Mouse (Mus musculus): ENCODE data around the gene Fbxl21. TPM values are rescaled to one million over a fixed set of nuclear protein-coding genes. Genes with fewer than 3 reads are reported as not detected.

The Fbxl21 gene
- 3.9 and 4.2 TPM in 2 replicates for polyA plus RNA-seq (2015; fragmentation: Nextera tagmentation; extraction: Ambion mirVana)

DNA sequence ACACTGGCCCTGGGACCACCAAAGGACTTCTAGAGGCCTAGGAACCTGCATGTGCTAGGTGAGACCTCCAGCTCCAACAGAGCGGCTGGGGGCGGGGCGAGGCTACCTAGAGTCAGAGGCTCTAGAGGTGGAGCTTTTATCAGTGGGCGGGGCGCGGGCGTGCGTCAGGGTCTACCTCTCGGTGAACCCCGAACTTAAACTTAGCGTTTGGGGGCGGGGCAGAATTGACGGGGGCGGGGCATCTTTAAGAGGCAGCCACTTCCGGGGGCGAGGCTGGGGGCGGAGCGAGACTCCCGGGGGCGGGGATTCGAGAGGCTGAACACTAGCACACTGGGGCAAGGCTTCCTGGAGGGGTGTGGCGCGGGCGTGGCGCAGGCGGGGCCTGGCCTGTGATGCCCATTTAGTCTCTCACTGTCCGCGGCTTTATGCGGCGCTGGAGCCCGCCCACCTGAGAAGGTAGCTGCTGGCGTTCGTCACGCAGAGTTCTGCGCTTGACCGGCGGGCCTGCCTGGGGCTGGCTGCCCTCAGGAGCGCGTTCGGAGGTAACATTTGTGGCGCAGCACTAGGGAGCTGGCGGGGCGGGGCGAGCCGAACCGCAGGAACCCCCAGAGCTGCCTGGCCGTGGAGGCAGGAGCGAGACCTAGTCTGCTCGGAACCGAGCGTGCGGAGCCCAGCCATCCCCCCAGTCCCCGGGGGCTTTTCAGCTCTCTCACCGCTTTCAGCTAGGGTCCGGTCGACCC lies at the start of gene Fbxl21:
Gene Fbxl21, plus strand, starts transcription at position 392 of the 740 bp plus-strand sequence.
- under 1% methylated on average over 53 of the region's 56 CpGs for WGBS
- no peaks in the 10 kb centered on the region for H3K4me1 ChIP-seq (replicated peaks)
- peak within 1 kb of the TSS; percentile 93 for H3K4me2 ChIP-seq
- ATAC-seq (ENCODE audit: low read depth): peak; percentile 99
- H3K4me3 ChIP-seq: peak within 1 kb of the TSS; percentile 73
- H3K9ac ChIP-seq: peak within 1 kb of the TSS; percentile 78
- H3K27me3 ChIP-seq: no peaks in the 10 kb centered on the region
- no peaks in the 10 kb centered on the region for H3K9me3 ChIP-seq
- H3K36me3 ChIP-seq: no peaks in the 10 kb centered on the region
- H3K27ac ChIP-seq (replicated peaks): no peak within 1 kb of the TSS; the same call in 1 of the 2 replicates

DNA sequence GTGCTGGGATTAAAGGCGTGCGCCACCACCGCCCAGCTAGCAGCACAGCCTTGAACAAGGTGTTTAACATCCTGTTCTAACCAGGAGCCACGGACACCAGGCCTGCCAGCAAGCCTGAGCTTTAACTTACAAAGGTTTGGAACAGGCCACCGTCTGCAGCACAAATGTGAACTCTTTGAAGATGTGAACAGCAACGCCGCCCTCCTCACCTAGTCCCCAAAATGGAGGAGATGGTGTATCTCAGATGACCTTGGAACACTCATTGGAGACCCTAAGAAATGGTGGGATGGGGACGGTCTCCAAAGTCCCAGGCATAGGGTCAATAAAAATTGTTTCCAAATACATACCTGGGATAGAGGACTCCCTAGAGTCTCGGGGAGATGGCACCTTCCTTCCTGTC lies 49.6 kb upstream of the Fbxl21 start:
- no peaks in the 10 kb centered on the region; the same call in 1 of the 2 replicates for H3K27me3 ChIP-seq
- no peaks in the 10 kb centered on the region for H3K36me3 ChIP-seq
- no peak overlapping the region for H3K9ac ChIP-seq
- H3K27ac ChIP-seq (replicated peaks): no peak overlapping the region
- no peak overlapping the region for H3K4me3 ChIP-seq
- 0 out of 2 replicates have a peak, but pooled peaks cover 7% of the 10 kb centered on the region for H3K4me1 ChIP-seq (replicated peaks)
- H3K9me3 ChIP-seq: no peaks in the 10 kb centered on the region
- H3K4me2 ChIP-seq: no peak overlapping the region
- WGBS: 92% methylated on average over 9 of the region's 9 CpGs
- no peak for ATAC-seq (ENCODE audit: low read depth)

DNA sequence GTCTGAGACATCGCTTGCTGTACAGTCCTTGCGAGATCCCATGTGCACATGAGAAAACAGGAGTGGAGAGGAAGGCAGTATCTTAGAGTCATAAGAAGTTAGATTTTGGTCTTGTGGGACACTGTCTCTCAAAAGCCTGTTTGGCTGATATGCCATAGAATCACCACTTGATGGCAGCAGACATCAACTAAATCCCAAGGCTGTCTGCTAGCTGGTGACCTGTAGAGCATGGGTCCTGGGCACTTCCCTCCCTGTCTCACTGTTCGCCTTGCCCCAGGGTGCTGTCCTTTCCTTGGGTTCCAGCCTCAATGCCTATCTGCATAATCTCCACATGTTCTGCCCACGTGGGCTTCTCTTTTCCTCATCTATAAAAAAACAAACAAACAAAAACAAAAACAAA lies 46.9 kb upstream of the Fbxl21 start:
- Histone ChIP-seq H3K4me1 (replicated peaks) (0 out of 2 replicates have a peak, but pooled peaks cover 7% of the 10 kb centered on the region), H3K27me3 (no peaks in the 10 kb centered on the region), H3K9ac (no peak overlapping the region), H3K27ac (replicated peaks) (no peak overlapping the region), H3K4me3 (no peak overlapping the region), H3K36me3 (no peaks in the 10 kb centered on the region), H3K9me3 (no peaks in the 10 kb centered on the region), H3K4me2 (no peak overlapping the region; the same call in 1 of the 2 replicates)
- WGBS: 25% methylated on average over 4 of the region's 4 CpGs
- ATAC-seq (ENCODE audit: low read depth): peak; percentile 74

DNA sequence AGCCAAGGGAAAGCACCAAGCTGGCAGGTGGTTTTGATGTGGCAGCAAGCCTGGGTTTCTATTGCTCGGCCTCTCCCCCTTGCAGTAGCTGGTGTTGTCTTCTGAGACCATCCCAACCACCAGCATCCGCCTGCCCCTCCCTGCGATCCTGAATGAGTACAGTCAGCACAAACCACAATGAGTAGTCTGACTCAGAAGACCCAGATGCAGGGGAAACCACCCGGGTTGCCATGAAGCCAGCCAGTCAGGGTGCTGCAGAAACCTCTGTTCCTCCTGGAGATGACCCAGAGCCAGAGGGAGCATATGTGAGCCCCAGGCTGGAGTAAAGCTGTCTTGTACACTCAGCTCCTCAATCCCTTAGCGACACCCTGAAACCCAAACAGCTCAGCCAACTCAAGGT lies 45.5 kb upstream of the Fbxl21 start:
- Histone ChIP-seq H3K4me2 (no peak overlapping the region), H3K9me3 (no peaks in the 10 kb centered on the region), H3K4me1 (replicated peaks) (no peaks in the 10 kb centered on the region), H3K9ac (no peak overlapping the region), H3K36me3 (no peaks in the 10 kb centered on the region), H3K27me3 (no peaks in the 10 kb centered on the region), H3K27ac (replicated peaks) (no peak overlapping the region), H3K4me3 (no peak overlapping the region)
- no peak for ATAC-seq (ENCODE audit: low read depth)
- 73% methylated on average over 5 of the region's 5 CpGs for WGBS

DNA sequence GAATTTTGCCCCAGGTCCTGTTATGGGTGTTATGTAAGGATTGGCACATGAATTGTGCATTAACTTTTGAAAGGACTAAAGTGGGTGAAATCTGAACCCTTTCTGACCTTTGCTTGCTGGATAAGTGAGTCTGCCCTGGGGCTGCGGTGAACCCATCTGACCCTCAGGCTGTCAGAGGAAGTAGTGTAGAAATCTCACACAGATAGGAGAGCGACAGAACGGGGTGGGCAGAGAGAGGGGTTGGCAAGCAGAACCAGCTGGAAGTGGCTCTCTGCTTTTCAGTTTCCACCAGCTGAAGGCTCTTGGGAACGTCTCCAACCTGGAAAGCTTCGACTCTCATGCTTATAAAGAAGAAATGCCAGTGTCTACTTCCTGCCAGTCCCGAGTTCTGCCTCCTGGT lies 45.0 kb upstream of the Fbxl21 start:
- no peak for ATAC-seq (ENCODE audit: low read depth)
- H3K9ac ChIP-seq: no peak overlapping the region
- no peaks in the 10 kb centered on the region for H3K36me3 ChIP-seq
- H3K9me3 ChIP-seq: no peaks in the 10 kb centered on the region
- no peak overlapping the region for H3K4me3 ChIP-seq
- H3K27me3 ChIP-seq: no peaks in the 10 kb centered on the region
- no peak overlapping the region for H3K4me2 ChIP-seq
- H3K27ac ChIP-seq (replicated peaks): no peak overlapping the region
- WGBS: 70% methylated on average over 6 of the region's 6 CpGs
- no peaks in the 10 kb centered on the region for H3K4me1 ChIP-seq (replicated peaks)

DNA sequence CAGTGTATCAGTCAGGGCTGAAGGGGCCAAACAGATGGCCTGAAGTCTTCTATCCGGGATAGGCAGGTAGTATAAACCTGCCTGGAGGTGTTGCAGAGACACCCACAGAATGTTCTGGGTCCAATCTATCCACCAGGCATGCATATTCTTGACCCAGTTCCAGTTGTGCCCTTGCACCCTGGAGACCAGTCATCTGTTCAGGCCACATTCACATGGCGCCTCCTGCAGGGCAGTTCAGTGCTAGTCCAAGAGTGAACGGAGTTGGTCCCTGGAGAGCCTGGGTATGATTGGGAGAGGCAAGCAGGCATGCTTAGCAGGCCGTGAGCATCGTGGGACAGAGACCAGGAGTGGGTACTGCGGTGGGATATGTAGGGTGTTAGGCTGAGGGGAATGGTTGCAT lies 44.2 kb upstream of the Fbxl21 start:
- Histone ChIP-seq H3K27ac (replicated peaks) (no peak overlapping the region), H3K27me3 (no peaks in the 10 kb centered on the region), H3K9me3 (no peaks in the 10 kb centered on the region), H3K36me3 (no peaks in the 10 kb centered on the region), H3K4me1 (replicated peaks) (no peaks in the 10 kb centered on the region), H3K4me2 (no peak overlapping the region), H3K4me3 (no peak overlapping the region), H3K9ac (no peak overlapping the region)
- ATAC-seq (ENCODE audit: low read depth): no peak
- 86% methylated on average over 6 of the region's 6 CpGs for WGBS

- H3K4me3 ChIP-seq: no peak within 1 kb of the TSS
- H3K27ac ChIP-seq (replicated peaks): no peak within 1 kb of the TSS
- H3K4me1 ChIP-seq (replicated peaks): no peaks in the 10 kb centered on the region
- H3K36me3 ChIP-seq: no peaks in the 10 kb centered on the region
- no peak within 1 kb of the TSS for H3K9ac ChIP-seq
- H3K4me2 ChIP-seq: no peak within 1 kb of the TSS
- H3K27me3 ChIP-seq: no peaks in the 10 kb centered on the region
- no peak for ATAC-seq (ENCODE audit: low read depth)
- WGBS: 82% methylated on average over 3 of the region's 3 CpGs
- H3K9me3 ChIP-seq: no peaks in the 10 kb centered on the region
These were observed 40.1 kb upstream of the Fbxl21 start, which contains the start of gene Il9 for GRCm38 (mm10) chr13:56482146-56482545. Gene Il9 (minus strand): TSS chr13:56482246.

- H3K4me3 ChIP-seq: no peak overlapping the region
These were observed 34.3 kb upstream of the Fbxl21 start for GRCm38 (mm10) chr13:56488012-56488411.

GRCm38 (mm10) chr13:56494440-56494839 lies 27.8 kb upstream of the Fbxl21 start:
- Histone ChIP-seq H3K4me3 (no peak overlapping the region), H3K9me3 (no peaks in the 10 kb centered on the region), H3K36me3 (no peaks in the 10 kb centered on the region), H3K4me1 (replicated peaks) (no peaks in the 10 kb centered on the region), H3K4me2 (no peak overlapping the region), H3K9ac (no peak overlapping the region), H3K27ac (replicated peaks) (no peak overlapping the region), H3K27me3 (no peaks in the 10 kb centered on the region)
- no peak for ATAC-seq (ENCODE audit: low read depth)
- WGBS: 23% methylated on average over 3 of the region's 3 CpGs

More at GRCm38 (mm10) chr13:56488012-56488411, 34.3 kb upstream of the Fbxl21 start:
- H3K36me3 ChIP-seq: no peaks in the 10 kb centered on the region
- H3K27ac ChIP-seq (replicated peaks): no peak overlapping the region
- 73% methylated on average over 5 of the region's 5 CpGs for WGBS
- H3K4me1 ChIP-seq (replicated peaks): no peaks in the 10 kb centered on the region
- no peak overlapping the region for H3K9ac ChIP-seq
- no peak overlapping the region for H3K4me2 ChIP-seq
- no peaks in the 10 kb centered on the region for H3K9me3 ChIP-seq
- no peak for ATAC-seq (ENCODE audit: low read depth)
- no peaks in the 10 kb centered on the region for H3K27me3 ChIP-seq

- H3K9me3 ChIP-seq: no peaks in the 10 kb centered on the region
- H3K4me1 ChIP-seq (replicated peaks): no peaks in the 10 kb centered on the region
These were observed 22.1 kb upstream of the Fbxl21 start for GRCm38 (mm10) chr13:56500132-56500531.

GRCm38 (mm10) chr13:56500636-56501035 lies 21.6 kb upstream of the Fbxl21 start:
- Histone ChIP-seq H3K27me3 (no peaks in the 10 kb centered on the region), H3K4me2 (no peak overlapping the region), H3K27ac (replicated peaks) (no peak overlapping the region), H3K9me3 (no peaks in the 10 kb centered on the region), H3K9ac (no peak overlapping the region), H3K4me3 (no peak overlapping the region), H3K4me1 (replicated peaks) (no peaks in the 10 kb centered on the region), H3K36me3 (no peaks in the 10 kb centered on the region)
- 90% methylated on average over 8 of the region's 8 CpGs for WGBS
- ATAC-seq (ENCODE audit: low read depth): no peak

More at GRCm38 (mm10) chr13:56500132-56500531, 22.1 kb upstream of the Fbxl21 start:
- no peak overlapping the region for H3K27ac ChIP-seq (replicated peaks)
- no peaks in the 10 kb centered on the region for H3K27me3 ChIP-seq
- ATAC-seq (ENCODE audit: low read depth): no peak
- H3K9ac ChIP-seq: no peak overlapping the region
- no peaks in the 10 kb centered on the region for H3K36me3 ChIP-seq
- H3K4me3 ChIP-seq: no peak overlapping the region
- H3K4me2 ChIP-seq: no peak overlapping the region
- WGBS: 72% methylated on average over 3 of the region's 3 CpGs

- H3K4me3 ChIP-seq: no peak overlapping the region
- H3K4me1 ChIP-seq (replicated peaks): no peaks in the 10 kb centered on the region
- H3K9me3 ChIP-seq: no peaks in the 10 kb centered on the region
- ATAC-seq (ENCODE audit: low read depth): no peak
- no peak overlapping the region for H3K9ac ChIP-seq
- H3K27ac ChIP-seq (replicated peaks): no peak overlapping the region
- no peaks in the 10 kb centered on the region for H3K36me3 ChIP-seq
- H3K4me2 ChIP-seq: no peak overlapping the region
- H3K27me3 ChIP-seq: no peaks in the 10 kb centered on the region
- WGBS: 73% methylated on average over 6 of the region's 6 CpGs
These were observed 20.3 kb upstream of the Fbxl21 start for GRCm38 (mm10) chr13:56501866-56502420.

Measured in neural tube, embryonic 13.5 days (tissue).